ENCODE assay signal across 8 mouse cellular contexts in the genomic region with DNA sequence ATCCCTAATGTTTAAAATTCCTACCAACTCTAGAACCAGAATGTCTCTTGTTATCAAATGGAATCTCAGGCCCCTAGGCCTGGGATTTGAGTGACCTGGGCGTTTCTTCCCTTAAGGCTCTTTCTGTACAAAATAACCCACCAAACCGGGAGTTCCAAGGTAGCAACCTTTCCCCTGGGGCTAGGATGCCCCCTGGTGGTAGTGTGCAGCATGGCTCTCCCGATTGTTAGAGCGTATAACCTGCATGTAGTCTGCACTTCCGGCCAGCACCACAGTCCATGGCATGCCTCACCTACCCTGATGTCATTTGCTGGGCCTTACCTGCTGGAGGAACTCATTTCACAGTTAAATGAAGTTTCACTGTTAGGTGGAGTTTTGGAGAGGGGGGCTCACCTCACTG. TPM values are rescaled to one million over a fixed set of nuclear protein-coding genes. Genes with fewer than 3 reads are reported as not detected.
DNase-seq lines count a peak whose midpoint lies in the region; ATAC-seq and TF ChIP-seq lines count a peak whose summit lies in the region.

No protein-coding gene starts in this region.

- ATAC-seq in erythroid progenitor cell, adult 5-6 weeks (replicated peaks; ENCODE audit: low FRiP score, poor library complexity, severe bottlenecking) = peak; percentile 71
- ATAC-seq in megakaryocyte progenitor cell, adult 5-6 weeks (replicated peaks; ENCODE audit: poor library complexity) = peak; percentile 75

- no peak for DNase-seq in gastrocnemius, adult 2 months
- no peak for DNase-seq in gastrocnemius, postnatal 25 days
- peak; percentile 49 for DNase-seq in urinary bladder, postnatal 14 days (ENCODE audit: low spot score)
- DNase-seq in urinary bladder, adult 2 months (ENCODE audit: low spot score) = no peak
- no peak for DNase-seq in ovary, adult 18-20 months (ENCODE audit: low spot score)
- no peak for DNase-seq in yolk sac, embryonic 10.5 days (ENCODE audit: low spot score)

- no peak overlapping the region for H3K27ac ChIP-seq in gastrocnemius, adult 2 months

- intact Hi-C loops in gastrocnemius, adult 2 months (cut with DNase I) = loop anchor here (2.0 kb wide), 1 partner anchor 29 kb away; the partner anchor contains the start of gene Mtfp1

- peak; percentile 84 for TF ChIP-seq CTCF in gastrocnemius, adult 2 months (IDR thresholded peaks at IDR 0.05)

- H3K4me3 ChIP-seq in gastrocnemius, adult 2 months = no peak overlapping the region

RNA-seq across cellular contexts. Expression of gene Sec14l2, which starts 0.7 kb away (rescaled TPM):
- under 1 TPM; 0.22 to 0.36 TPM for total RNA-seq in gastrocnemius, adult 2 months (2021)
- total RNA-seq in gastrocnemius, postnatal 25 days (2021) = under 1 TPM; 0.49 to 0.83 TPM
- 1.3 and 1.4 TPM in 2 replicates for polyA plus RNA-seq in urinary bladder, adult 2 months (2012; rRNA removed)
- total RNA-seq in erythroid progenitor cell, adult 5-6 weeks (2015; ENCODE audit: low replicate concordance) = 13.0 and 17.6 TPM in 2 replicates
- 41.5 and 46.1 TPM in 2 replicates for total RNA-seq in erythroid progenitor cell, adult 5-6 weeks (2017; ENCODE audit: low replicate concordance)
- 0.71 and 0.72 TPM in 2 replicates for total RNA-seq in megakaryocyte progenitor cell, adult 5-6 weeks (2015)
- total RNA-seq in megakaryocyte progenitor cell, adult 5-6 weeks (2017) = 0.87 and 1.7 TPM in 2 replicates

RNA-seq across cellular contexts. Expression of gene Rnf215, which starts 11.1 kb away (rescaled TPM):
- total RNA-seq in gastrocnemius, adult 2 months (2021) = 1 to 10 TPM; 4.6 to 6.3 TPM
- total RNA-seq in gastrocnemius, postnatal 25 days (2021) = 1 to 10 TPM; 4.9 to 5.0 TPM
- 31.5 and 34.4 TPM in 2 replicates for polyA plus RNA-seq in urinary bladder, adult 2 months (2012; rRNA removed)
- total RNA-seq in erythroid progenitor cell, adult 5-6 weeks (2015; ENCODE audit: low replicate concordance) = 2.9 and 6.3 TPM in 2 replicates
- total RNA-seq in erythroid progenitor cell, adult 5-6 weeks (2017; ENCODE audit: low replicate concordance) = 15.9 and 34.0 TPM in 2 replicates
- 2.5 and 4.7 TPM in 2 replicates for total RNA-seq in megakaryocyte progenitor cell, adult 5-6 weeks (2015)
- total RNA-seq in megakaryocyte progenitor cell, adult 5-6 weeks (2017) = 5.9 and 8.8 TPM in 2 replicates

RNA-seq across cellular contexts. Expression of gene Mtfp1, which starts 28.7 kb away (rescaled TPM):
- total RNA-seq in gastrocnemius, adult 2 months (2021) = 10 to 100 TPM; 38.9 to 72.9 TPM
- total RNA-seq in gastrocnemius, postnatal 25 days (2021) = 10 to 100 TPM; 60.8 to 62.0 TPM
- polyA plus RNA-seq in urinary bladder, adult 2 months (2012; rRNA removed) = 3.4 and 4.1 TPM in 2 replicates
- total RNA-seq in erythroid progenitor cell, adult 5-6 weeks (2015; ENCODE audit: low replicate concordance) = 4.0 and 10.1 TPM in 2 replicates
- 2.8 and 8.0 TPM in 2 replicates for total RNA-seq in erythroid progenitor cell, adult 5-6 weeks (2017; ENCODE audit: low replicate concordance)
- 9.7 and 12.0 TPM in 2 replicates for total RNA-seq in megakaryocyte progenitor cell, adult 5-6 weeks (2015)
- 9.2 and 12.0 TPM in 2 replicates for total RNA-seq in megakaryocyte progenitor cell, adult 5-6 weeks (2017)

RNA-seq across cellular contexts. Expression of gene Ccdc157, which starts 36.2 kb away (rescaled TPM):
- 1 to 10 TPM; 3.2 to 3.4 TPM for total RNA-seq in gastrocnemius, adult 2 months (2021)
- total RNA-seq in gastrocnemius, postnatal 25 days (2021) = 1 to 10 TPM; 3.1 to 3.2 TPM
- 13.8 and 14.2 TPM in 2 replicates for polyA plus RNA-seq in urinary bladder, adult 2 months (2012; rRNA removed)
- 0.42 and 0.72 TPM in 2 replicates for total RNA-seq in erythroid progenitor cell, adult 5-6 weeks (2015; ENCODE audit: low replicate concordance)
- 1.5 and 5.8 TPM in 2 replicates for total RNA-seq in erythroid progenitor cell, adult 5-6 weeks (2017; ENCODE audit: low replicate concordance)
- 0.44 and 0.54 TPM in 2 replicates for total RNA-seq in megakaryocyte progenitor cell, adult 5-6 weeks (2015)
- total RNA-seq in megakaryocyte progenitor cell, adult 5-6 weeks (2017) = 0.67 and 0.95 TPM in 2 replicates

RNA-seq across cellular contexts. Expression of gene Sf3a1, which starts 36.2 kb away (rescaled TPM):
- 10 to 100 TPM; 13.9 to 19.6 TPM for total RNA-seq in gastrocnemius, adult 2 months (2021)
- 10 to 100 TPM; 14.8 to 19.8 TPM for total RNA-seq in gastrocnemius, postnatal 25 days (2021)
- polyA plus RNA-seq in urinary bladder, adult 2 months (2012; rRNA removed) = 21.6 and 28.5 TPM in 2 replicates
- total RNA-seq in erythroid progenitor cell, adult 5-6 weeks (2015; ENCODE audit: low replicate concordance) = 42.2 and 60.4 TPM in 2 replicates
- total RNA-seq in erythroid progenitor cell, adult 5-6 weeks (2017; ENCODE audit: low replicate concordance) = 23.9 and 24.6 TPM in 2 replicates
- total RNA-seq in megakaryocyte progenitor cell, adult 5-6 weeks (2015) = 64.8 and 65.7 TPM in 2 replicates
- 35.3 and 40.0 TPM in 2 replicates for total RNA-seq in megakaryocyte progenitor cell, adult 5-6 weeks (2017)

Comparison
In these comparisons a context has a peak if more than half of its experiments do, and no peak if none do; other contexts are left out.
1. RNA of gene Sec14l2, which starts 0.7 kb away (total RNA-seq): 13.0 to 46.1 TPM in erythroid progenitor cell, adult 5-6 weeks; 0.71 to 1.7 TPM in megakaryocyte progenitor cell, adult 5-6 weeks, 0.49 to 0.83 TPM in gastrocnemius, postnatal 25 days and 0.22 to 0.36 TPM in gastrocnemius, adult 2 months; every median in the first group is over 4 times any median in the second.